Mouse (Mus musculus): Measurements from ENCODE around the gene Mpp6. TPM values are rescaled to one million over a fixed set of nuclear protein-coding genes. Genes with fewer than 3 reads are reported as not detected.

Mpp6 gene
- polyA plus RNA-seq, 1 experiment, result 73.5 TPM

DNA sequence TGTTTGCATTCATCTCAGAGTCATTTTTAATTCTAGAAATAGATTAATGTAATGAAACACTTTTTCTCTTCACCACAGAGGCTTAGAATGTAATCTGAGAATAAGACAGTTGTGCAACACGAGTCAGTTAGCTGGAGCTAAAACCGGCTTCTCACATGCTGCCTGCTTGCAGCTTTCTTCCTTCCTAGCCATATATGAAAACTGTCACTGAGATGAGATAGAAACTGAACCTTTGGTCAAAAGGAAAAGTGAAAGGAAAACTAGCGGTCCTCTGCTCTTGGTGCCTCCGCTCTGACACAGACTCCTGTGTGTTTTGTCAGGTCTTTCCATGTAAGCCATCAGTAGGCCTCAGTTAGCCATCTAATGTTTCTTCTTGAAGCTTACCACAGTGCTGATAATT is 77.9 kb downstream of the Mpp6 start:
- peaks cover 2% of the 10 kb centered on the region; the same call in 1 of the 2 replicates for H3K4me1 ChIP-seq (ENCODE audit: control insufficient read depth, insufficient read depth, low read length)
- no peaks in the 10 kb centered on the region for H3K27me3 ChIP-seq (ENCODE audit: control insufficient read depth, insufficient read depth, low read length)
- H3K36me3 ChIP-seq (ENCODE audit: control insufficient read depth, insufficient read depth, low read length), result no peaks in the 10 kb centered on the region
- H3K4me3 ChIP-seq (ENCODE audit: control insufficient read depth, low read depth, low read length), result no peak overlapping the region
- no peak for TF ChIP-seq CTCF (IDR thresholded peaks at IDR 0.05; ENCODE audit: control insufficient read depth, insufficient read depth, insufficient replicate concordance, low read depth, low read length)
- no peak for TF ChIP-seq POLR2A (IDR thresholded peaks at IDR 0.05; ENCODE audit: control insufficient read depth, low read depth, low read length)
- H3K27ac ChIP-seq (ENCODE audit: control insufficient read depth, insufficient read depth, low read depth, low read length), result no peak overlapping the region

- H3K36me3 ChIP-seq (ENCODE audit: control insufficient read depth, insufficient read depth, low read length), result no peaks in the 10 kb centered on the region
- no peaks in the 10 kb centered on the region for H3K27me3 ChIP-seq (ENCODE audit: control insufficient read depth, insufficient read depth, low read length)
- no peak overlapping the region for H3K27ac ChIP-seq (ENCODE audit: control insufficient read depth, insufficient read depth, low read depth, low read length)
- no peak overlapping the region for H3K4me3 ChIP-seq (ENCODE audit: control insufficient read depth, low read depth, low read length)
- H3K4me1 ChIP-seq (ENCODE audit: control insufficient read depth, insufficient read depth, low read length), result peaks cover 2% of the 10 kb centered on the region; the same call in 1 of the 2 replicates
- TF ChIP-seq POLR2A (IDR thresholded peaks at IDR 0.05; ENCODE audit: control insufficient read depth, low read depth, low read length), result no peak
- TF ChIP-seq CTCF (IDR thresholded peaks at IDR 0.05; ENCODE audit: control insufficient read depth, insufficient read depth, insufficient replicate concordance, low read depth, low read length), result no peak
Observed at GRCm38 (mm10) chr6:50189376-50189775, 79.3 kb downstream of the Mpp6 start.

DNA sequence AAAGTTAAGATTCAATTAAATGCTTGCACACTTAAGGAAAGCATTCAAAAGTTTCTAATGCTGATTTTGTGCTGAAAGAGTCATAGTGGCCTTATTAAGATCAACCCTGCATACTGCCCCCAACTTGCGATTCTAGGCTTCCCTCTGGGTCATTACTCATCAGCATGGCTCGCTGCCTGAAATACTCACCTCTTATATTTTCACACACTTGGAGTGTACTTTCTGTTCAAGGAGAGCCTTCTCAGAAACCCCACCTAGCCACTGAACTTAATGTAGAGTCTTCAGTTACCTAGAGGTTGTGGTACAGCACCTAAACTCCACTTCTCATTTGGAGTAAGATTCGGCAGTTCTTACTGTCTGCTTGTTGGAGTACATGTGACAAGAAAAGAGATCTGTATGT is 81.6 kb downstream of the Mpp6 start:
- TF ChIP-seq CTCF (IDR thresholded peaks at IDR 0.05; ENCODE audit: control insufficient read depth, insufficient read depth, insufficient replicate concordance, low read depth, low read length), result no peak
- Histone ChIP-seq H3K4me1 (ENCODE audit: control insufficient read depth, insufficient read depth, low read length) (no peaks in the 10 kb centered on the region), H3K27ac (ENCODE audit: control insufficient read depth, insufficient read depth, low read depth, low read length) (no peak overlapping the region), H3K4me3 (ENCODE audit: control insufficient read depth, low read depth, low read length) (no peak overlapping the region), H3K36me3 (ENCODE audit: control insufficient read depth, insufficient read depth, low read length) (peaks cover 1% of the 10 kb centered on the region; the same call in 1 of the 2 replicates), H3K27me3 (ENCODE audit: control insufficient read depth, insufficient read depth, low read length) (no peaks in the 10 kb centered on the region)

GRCm38 (mm10) chr6:50192169-50192568 is 82.1 kb downstream of the Mpp6 start:
- no peaks in the 10 kb centered on the region for H3K27me3 ChIP-seq (ENCODE audit: control insufficient read depth, insufficient read depth, low read length)
- peaks cover 1% of the 10 kb centered on the region; the same call in 1 of the 2 replicates for H3K36me3 ChIP-seq (ENCODE audit: control insufficient read depth, insufficient read depth, low read length)
- TF ChIP-seq POLR2A (IDR thresholded peaks at IDR 0.05; ENCODE audit: control insufficient read depth, low read depth, low read length), result no peak
- TF ChIP-seq CTCF (IDR thresholded peaks at IDR 0.05; ENCODE audit: control insufficient read depth, insufficient read depth, insufficient replicate concordance, low read depth, low read length), result no peak
- no peak overlapping the region for H3K4me3 ChIP-seq (ENCODE audit: control insufficient read depth, low read depth, low read length)
- H3K27ac ChIP-seq (ENCODE audit: control insufficient read depth, insufficient read depth, low read depth, low read length), result no peak overlapping the region
- no peaks in the 10 kb centered on the region for H3K4me1 ChIP-seq (ENCODE audit: control insufficient read depth, insufficient read depth, low read length)

GRCm38 (mm10) chr6:50192822-50193221 is 82.8 kb downstream of the Mpp6 start:
- TF ChIP-seq CTCF (IDR thresholded peaks at IDR 0.05; ENCODE audit: control insufficient read depth, insufficient read depth, insufficient replicate concordance, low read depth, low read length), result no peak
- TF ChIP-seq POLR2A (IDR thresholded peaks at IDR 0.05; ENCODE audit: control insufficient read depth, low read depth, low read length), result no peak
- Histone ChIP-seq H3K27ac (ENCODE audit: control insufficient read depth, insufficient read depth, low read depth, low read length) (no peak overlapping the region), H3K27me3 (ENCODE audit: control insufficient read depth, insufficient read depth, low read length) (no peaks in the 10 kb centered on the region), H3K36me3 (ENCODE audit: control insufficient read depth, insufficient read depth, low read length) (peaks cover 1% of the 10 kb centered on the region; the same call in 1 of the 2 replicates), H3K4me1 (ENCODE audit: control insufficient read depth, insufficient read depth, low read length) (no peaks in the 10 kb centered on the region), H3K4me3 (ENCODE audit: control insufficient read depth, low read depth, low read length) (no peak overlapping the region)

GRCm38 (mm10) chr6:50193851-50194250 is 83.8 kb downstream of the Mpp6 start:
- H3K4me1 ChIP-seq (ENCODE audit: control insufficient read depth, insufficient read depth, low read length), result no peaks in the 10 kb centered on the region
- TF ChIP-seq CTCF (IDR thresholded peaks at IDR 0.05; ENCODE audit: control insufficient read depth, insufficient read depth, insufficient replicate concordance, low read depth, low read length) (no peak), POLR2A (IDR thresholded peaks at IDR 0.05; ENCODE audit: control insufficient read depth, low read depth, low read length) (no peak)
- no peaks in the 10 kb centered on the region for H3K27me3 ChIP-seq (ENCODE audit: control insufficient read depth, insufficient read depth, low read length)
- H3K36me3 ChIP-seq (ENCODE audit: control insufficient read depth, insufficient read depth, low read length), result peaks cover 1% of the 10 kb centered on the region; the same call in 1 of the 2 replicates
- no peak overlapping the region for H3K27ac ChIP-seq (ENCODE audit: control insufficient read depth, insufficient read depth, low read depth, low read length)
- H3K4me3 ChIP-seq (ENCODE audit: control insufficient read depth, low read depth, low read length), result no peak overlapping the region

GRCm38 (mm10) chr6:50204356-50204755 is 94.3 kb downstream of the Mpp6 start:
- Histone ChIP-seq H3K4me3 (ENCODE audit: control insufficient read depth, low read depth, low read length) (no peak overlapping the region), H3K27ac (ENCODE audit: control insufficient read depth, insufficient read depth, low read depth, low read length) (no peak overlapping the region), H3K4me1 (ENCODE audit: control insufficient read depth, insufficient read depth, low read length) (no peaks in the 10 kb centered on the region), H3K27me3 (ENCODE audit: control insufficient read depth, insufficient read depth, low read length) (no peaks in the 10 kb centered on the region), H3K36me3 (ENCODE audit: control insufficient read depth, insufficient read depth, low read length) (no peaks in the 10 kb centered on the region; the same call in 1 of the 2 replicates)
- TF ChIP-seq CTCF (IDR thresholded peaks at IDR 0.05; ENCODE audit: control insufficient read depth, insufficient read depth, insufficient replicate concordance, low read depth, low read length), result no peak
- no peak for TF ChIP-seq POLR2A (IDR thresholded peaks at IDR 0.05; ENCODE audit: control insufficient read depth, low read depth, low read length)

DNA sequence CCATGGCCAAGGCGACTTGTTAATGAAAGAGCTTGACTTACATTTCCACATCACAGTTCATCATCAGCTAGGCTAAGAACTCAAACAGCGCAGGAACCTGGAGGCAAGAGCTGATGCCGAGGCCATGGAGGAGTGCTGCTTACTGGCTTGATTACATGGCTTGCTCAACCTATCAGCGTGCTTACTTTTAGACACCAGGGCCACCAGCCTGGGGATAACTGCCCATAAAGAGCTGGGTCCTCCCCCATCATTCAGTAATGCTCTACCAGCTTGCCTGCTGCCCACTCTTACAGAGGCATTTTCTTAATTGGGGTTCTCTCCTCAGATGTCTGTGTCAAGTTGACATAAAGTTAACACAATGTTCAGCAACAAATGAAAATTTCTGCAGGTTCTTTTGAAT is 95.1 kb downstream of the Mpp6 start:
- Histone ChIP-seq H3K36me3 (ENCODE audit: control insufficient read depth, insufficient read depth, low read length) (no peaks in the 10 kb centered on the region), H3K4me3 (ENCODE audit: control insufficient read depth, low read depth, low read length) (no peak overlapping the region), H3K27me3 (ENCODE audit: control insufficient read depth, insufficient read depth, low read length) (no peaks in the 10 kb centered on the region), H3K27ac (ENCODE audit: control insufficient read depth, insufficient read depth, low read depth, low read length) (no peak overlapping the region), H3K4me1 (ENCODE audit: control insufficient read depth, insufficient read depth, low read length) (no peaks in the 10 kb centered on the region)
- TF ChIP-seq POLR2A (IDR thresholded peaks at IDR 0.05; ENCODE audit: control insufficient read depth, low read depth, low read length) (no peak), CTCF (IDR thresholded peaks at IDR 0.05; ENCODE audit: control insufficient read depth, insufficient read depth, insufficient replicate concordance, low read depth, low read length) (no peak)
